Mouse (Mus musculus): ENCODE data around the gene Glis3.

DNA sequence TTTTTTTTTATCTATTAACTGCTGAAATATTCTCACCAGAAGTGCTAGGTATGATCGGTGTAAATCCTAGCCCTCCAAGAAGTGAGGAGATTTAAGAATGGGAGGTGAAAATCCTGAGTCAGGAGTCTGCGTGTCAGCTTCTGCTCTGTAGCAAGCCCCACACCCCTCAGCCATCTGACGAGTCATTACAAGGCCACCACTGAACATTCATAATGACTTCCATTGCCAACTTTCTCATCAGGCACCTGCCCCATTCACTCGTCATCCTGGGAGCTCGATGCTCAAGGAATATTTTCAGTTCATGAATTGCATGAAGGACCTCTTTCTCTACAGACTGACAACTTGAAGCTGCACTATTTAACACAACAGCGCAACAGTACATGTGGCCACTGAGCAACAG lies 32.5 kb downstream of the Glis3 start:
- TF ChIP-seq CTCF (IDR thresholded peaks at IDR 0.05; ENCODE audit: control insufficient read depth, insufficient read depth, insufficient replicate concordance, low read depth, low read length) (no peak), POLR2A (IDR thresholded peaks at IDR 0.05; ENCODE audit: control insufficient read depth, low read depth, low read length) (no peak)
